Mouse (Mus musculus) intestine, postnatal 0 days (tissue): Measurements from ENCODE around the gene Dvl2. TPM values are rescaled to one million over a fixed set of nuclear protein-coding genes. Genes with fewer than 3 reads are reported as not detected.

Source experiments
- ATAC-seq: fragments of 200-750 bp; cut with Nextera tagmentation; 2 replicates; pipeline ENCODE4 v1.8.0; 2017; ENCODE audit warnings: mild to moderate bottlenecking, moderate TSS enrichment, moderate library complexity
- H3K27ac ChIP-seq: fragments of 300-500 bp; sonication (generic); 2 replicates; pipeline ENCODE4 v1.5.1; 2014; ENCODE audit warnings: mild to moderate bottlenecking, low read depth, low read length, moderate library complexity
- H3K27me3 ChIP-seq: fragments of 300-500 bp; sonication (generic); replicated peaks from 2 replicates; pipeline ENCODE4 v1.6.1; 2014; ENCODE audit warnings: low read length, mixed read lengths; ENCODE audit not compliant: control insufficient read depth, insufficient read depth
- H3K36me3 ChIP-seq: fragments of 300-500 bp; sonication (generic); 2 replicates; pipeline ENCODE4 v1.6.1; 2014; ENCODE audit warnings: mild to moderate bottlenecking, moderate library complexity; ENCODE audit not compliant: control insufficient read depth, insufficient read depth
- H3K4me1 ChIP-seq: fragments of 300-500 bp; sonication (generic); replicated peaks from 2 replicates; pipeline ENCODE4 v1.6.1; 2014; ENCODE audit warnings: antibody characterized with exemption, low read length, mixed read lengths; ENCODE audit not compliant: control insufficient read depth, insufficient read depth
- H3K4me2 ChIP-seq: fragments of 300-500 bp; sonication (generic); replicated peaks from 2 replicates; pipeline ENCODE4 v1.6.1; 2014; ENCODE audit warnings: low read depth, mild to moderate bottlenecking, moderate library complexity
- H3K4me3 ChIP-seq: fragments of 300-500 bp; sonication (generic); 2 replicates; pipeline ENCODE4 v1.5.1; 2014; ENCODE audit warnings: low read depth, low read length
- H3K9ac ChIP-seq: fragments of 300-500 bp; sonication (generic); 2 replicates; pipeline ENCODE4 v1.6.1; 2014; ENCODE audit warnings: mild to moderate bottlenecking, low read depth, low read length
- H3K9me3 ChIP-seq: fragments of 300-500 bp; sonication (generic); 2 replicates; pipeline ENCODE4 v1.6.1; 2016; ENCODE audit warnings: mixed run types; ENCODE audit not compliant: control insufficient read depth
- CTCF ChIP-seq: sonication (generic); IDR thresholded peaks from 2 replicates; pipeline ENCODE4 v1.5.1; 2016; ENCODE audit warnings: low read depth, mild to moderate bottlenecking, control low read depth, antibody characterized with exemption, moderate library complexity
- WGBS: fragments of 180-500 bp; shearing (Covaris S2); extraction: QIAGEN DNeasy Blood & Tissue Kit; methylation state at CpG from one replicate; pipeline ENCODE4 v1.1.7; 2014; 5-methylcytosine and 5-hydroxymethylcytosine counted together
- polyA plus RNA-seq: library from polyadenylated mRNA; unstranded; fragments of >200 nt; fragmentation: Nextera tagmentation; extraction: Ambion mirVana; gene quantifications from 2 replicates; pipeline ENCODE4 v1.2.1, GENCODE M21; 2015

The Dvl2 gene
- polyA plus RNA-seq, 1 experiment from 2014 or later, result 9.1 TPM

DNA sequence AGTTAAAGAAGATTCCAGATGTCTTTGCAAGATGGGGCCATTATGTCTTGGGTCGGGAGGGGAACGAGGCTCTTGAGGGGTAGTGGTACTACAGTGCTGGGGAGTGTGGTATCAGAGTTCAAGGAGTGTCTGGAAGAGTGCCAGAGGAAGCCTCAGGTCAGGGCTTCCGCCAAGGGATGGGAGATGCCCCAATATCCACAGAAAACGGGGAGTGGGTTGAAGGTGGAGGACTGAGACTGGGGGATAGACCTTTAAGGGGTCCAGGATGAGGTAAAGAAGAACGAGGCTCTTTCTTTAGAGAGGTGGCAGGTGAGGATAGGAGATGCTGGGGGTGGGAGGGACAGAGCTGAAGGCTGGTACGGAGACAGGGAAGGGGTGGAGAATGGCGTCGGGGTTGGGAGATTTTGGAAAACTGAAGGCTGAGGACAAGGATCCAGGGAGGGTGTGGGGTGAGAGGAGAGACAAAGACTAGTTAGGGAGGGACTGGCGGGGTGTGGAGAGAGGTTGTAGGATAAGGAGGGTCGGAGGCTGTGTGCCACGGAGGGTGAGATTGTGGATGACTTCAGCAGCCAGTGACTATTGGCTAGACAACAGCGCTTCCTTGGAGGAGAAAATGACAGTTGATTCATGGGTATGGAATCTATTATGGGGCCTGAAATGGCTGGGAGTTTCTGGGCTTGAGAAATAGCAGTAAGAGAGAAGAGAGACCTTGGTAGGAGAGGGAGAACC lies 28.2 kb downstream of the Dvl2 start:
- H3K36me3 ChIP-seq, result peaks cover 10% of the 10 kb centered on the region; the same call in 1 of the 2 replicates
- TF ChIP-seq CTCF, result no peak
- peaks cover 8% of the 10 kb centered on the region for H3K4me1 ChIP-seq
- H3K9me3 ChIP-seq, result no peaks in the 10 kb centered on the region
- no peak overlapping the region; the same call in 1 of the 2 replicates for H3K27ac ChIP-seq
- no peak overlapping the region for H3K9ac ChIP-seq
- H3K4me3 ChIP-seq, result no peak overlapping the region; the same call in 1 of the 2 replicates
- no peak for ATAC-seq
- peak overlapping the region; percentile 47 for H3K4me2 ChIP-seq
- 23% methylated on average over 12 of the region's 12 CpGs for WGBS
- H3K27me3 ChIP-seq, result peaks cover 18% of the 10 kb centered on the region

DNA sequence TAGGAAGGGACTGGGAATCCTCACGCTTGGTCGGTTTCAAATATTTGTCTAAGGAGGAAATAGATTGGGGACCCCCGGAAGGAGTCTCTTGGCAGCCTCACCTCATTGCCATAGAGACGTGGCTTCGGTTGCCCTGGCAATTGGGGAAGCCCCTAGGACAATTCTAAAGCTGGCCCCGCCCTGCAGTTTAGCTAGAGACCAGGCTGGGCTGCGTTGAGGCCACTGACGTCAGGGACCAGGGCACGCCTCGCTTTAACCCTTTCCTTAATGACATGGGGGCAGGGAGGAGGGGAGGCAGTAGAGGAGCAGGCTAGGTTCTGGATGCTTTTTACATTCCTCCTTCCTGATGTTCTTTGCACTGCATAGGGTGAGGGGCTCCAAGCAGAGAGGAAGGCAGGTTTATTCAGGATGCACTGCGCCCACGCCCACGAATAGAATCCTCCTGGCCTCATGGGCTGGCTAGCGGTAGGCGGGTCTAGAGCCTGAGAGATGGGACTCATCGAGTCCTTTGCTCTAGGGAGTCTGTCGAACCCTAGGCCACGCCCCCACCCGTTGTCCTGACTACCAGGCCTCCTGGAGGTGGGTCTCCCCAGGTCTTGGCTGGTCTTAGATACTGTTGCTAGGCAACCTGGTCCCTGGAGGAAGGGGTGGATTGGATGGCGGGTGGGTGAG lies 28.9 kb downstream of the Dvl2 start:
- no peak for TF ChIP-seq CTCF
- Histone ChIP-seq H3K36me3 (peaks cover 10% of the 10 kb centered on the region; the same call in 1 of the 2 replicates), H3K4me2 (peak overlapping the region; percentile 47), H3K9me3 (no peaks in the 10 kb centered on the region), H3K9ac (no peak overlapping the region), H3K4me3 (peak overlapping the region; percentile 11), H3K27me3 (peaks cover 17% of the 10 kb centered on the region; the same call in 1 of the 2 replicates), H3K4me1 (peaks cover 5% of the 10 kb centered on the region), H3K27ac (no peak overlapping the region; the same call in 1 of the 2 replicates)
- 2% methylated on average over 20 of the region's 20 CpGs for WGBS
- peak; percentile 41; the same call in 1 of the 2 replicates for ATAC-seq

DNA sequence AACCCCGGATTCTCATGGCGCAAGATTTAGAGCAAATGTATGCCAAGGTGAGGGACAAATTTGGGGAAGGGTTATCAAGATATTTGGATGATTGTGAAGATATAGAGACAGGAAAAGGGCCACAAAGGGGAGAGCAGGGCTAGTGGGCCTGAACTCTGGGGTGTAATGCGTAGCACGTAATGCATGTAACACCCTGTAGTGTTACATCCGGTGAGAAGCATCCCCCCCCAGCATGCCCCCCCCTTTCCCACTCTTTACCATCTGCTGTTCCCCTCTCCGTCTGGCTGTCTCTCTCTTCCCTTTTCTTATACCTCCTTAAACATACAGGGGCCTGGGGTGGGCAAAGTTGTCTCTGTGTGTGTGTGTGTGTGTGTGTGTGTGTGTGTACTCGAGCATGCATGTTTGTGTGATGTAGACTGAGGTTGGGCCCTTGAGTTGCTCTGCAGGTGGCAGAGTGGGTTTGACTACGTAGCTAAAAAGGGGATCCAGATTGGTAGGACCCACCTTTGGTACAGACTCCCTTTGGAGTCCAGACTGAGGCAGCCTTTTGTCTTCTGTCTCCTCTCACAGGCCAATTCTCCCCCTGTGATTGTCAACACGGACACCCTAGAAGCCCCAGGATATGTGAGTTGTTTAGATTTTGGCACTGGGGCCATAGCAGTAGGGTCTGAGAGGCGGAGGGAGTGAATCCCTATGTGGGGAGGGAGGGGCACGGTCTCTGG lies 29.6 kb downstream of the Dvl2 start:
- no peak overlapping the region for H3K4me3 ChIP-seq
- peaks cover 12% of the 10 kb centered on the region; the same call in 1 of the 2 replicates for H3K27me3 ChIP-seq
- peaks cover 5% of the 10 kb centered on the region for H3K4me1 ChIP-seq
- H3K9me3 ChIP-seq, result no peaks in the 10 kb centered on the region
- no peak overlapping the region for H3K27ac ChIP-seq
- no peak for TF ChIP-seq CTCF
- peak overlapping the region; percentile 47 for H3K4me2 ChIP-seq
- WGBS, result 41% methylated on average over 11 of the region's 11 CpGs
- no peak overlapping the region for H3K9ac ChIP-seq
- H3K36me3 ChIP-seq, result peaks cover 10% of the 10 kb centered on the region; the same call in 1 of the 2 replicates
- ATAC-seq, result no peak

DNA sequence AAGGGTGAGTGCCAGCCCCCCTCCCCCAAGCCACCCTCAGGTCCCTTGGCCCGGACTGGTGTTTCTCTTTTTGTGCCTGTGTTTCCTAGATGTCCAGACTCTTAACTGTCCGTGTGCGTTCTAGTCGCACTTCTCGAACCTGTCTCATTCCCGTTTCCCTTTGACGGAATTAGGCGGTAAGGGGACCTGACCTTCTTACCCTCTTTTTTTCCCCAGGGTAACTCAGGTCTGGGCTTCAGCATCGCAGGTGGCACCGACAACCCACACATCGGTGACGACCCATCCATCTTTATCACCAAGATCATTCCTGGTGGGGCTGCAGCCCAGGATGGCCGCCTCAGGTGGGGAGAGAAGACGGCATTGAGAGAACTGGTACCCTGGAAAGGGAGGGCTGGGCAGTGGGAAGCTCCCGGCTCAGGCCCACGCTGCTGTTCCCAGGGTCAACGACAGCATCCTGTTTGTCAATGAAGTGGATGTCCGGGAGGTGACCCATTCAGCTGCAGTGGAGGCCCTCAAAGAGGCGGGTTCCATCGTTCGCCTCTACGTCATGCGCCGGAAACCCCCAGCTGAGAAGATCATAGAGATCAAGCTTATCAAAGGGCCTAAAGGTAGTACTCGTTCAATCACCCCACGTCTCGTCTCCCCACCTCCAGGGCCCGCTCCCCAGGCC lies 30.4 kb downstream of the Dvl2 start:
- Histone ChIP-seq H3K4me1 (peaks cover 5% of the 10 kb centered on the region), H3K27ac (no peak overlapping the region), H3K36me3 (peaks cover 10% of the 10 kb centered on the region; the same call in 1 of the 2 replicates), H3K4me2 (no peak overlapping the region), H3K9ac (no peak overlapping the region), H3K4me3 (no peak overlapping the region), H3K9me3 (no peaks in the 10 kb centered on the region), H3K27me3 (peaks cover 10% of the 10 kb centered on the region; the same call in 1 of the 2 replicates)
- WGBS, result 96% methylated on average over 28 of the region's 28 CpGs
- no peak for TF ChIP-seq CTCF
- no peak for ATAC-seq

DNA sequence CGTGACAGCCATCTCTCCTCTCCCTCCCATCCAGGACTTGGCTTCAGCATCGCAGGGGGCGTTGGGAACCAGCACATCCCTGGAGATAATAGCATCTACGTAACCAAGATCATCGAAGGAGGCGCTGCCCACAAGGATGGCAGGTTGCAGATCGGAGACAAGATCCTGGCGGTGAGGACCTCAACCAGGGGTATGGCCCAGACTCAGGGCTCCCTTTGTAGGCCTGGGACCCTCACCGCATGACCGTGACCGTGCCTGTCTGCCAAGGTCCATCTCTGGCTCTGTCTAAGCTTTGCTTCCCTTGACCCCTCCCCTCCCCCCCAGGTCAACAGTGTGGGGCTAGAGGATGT lies 30.9 kb downstream of the Dvl2 start:
- 97% methylated on average over 11 of the region's 11 CpGs for WGBS

More for the DNA sequence above, 30.9 kb downstream of the Dvl2 start:
- Histone ChIP-seq H3K4me2 (no peak overlapping the region), H3K4me1 (peaks cover 5% of the 10 kb centered on the region), H3K4me3 (no peak overlapping the region), H3K9me3 (no peaks in the 10 kb centered on the region), H3K9ac (no peak overlapping the region), H3K27ac (no peak overlapping the region), H3K36me3 (peaks cover 10% of the 10 kb centered on the region; the same call in 1 of the 2 replicates), H3K27me3 (peaks cover 8% of the 10 kb centered on the region; the same call in 1 of the 2 replicates)
- no peak for TF ChIP-seq CTCF
- no peak for ATAC-seq
